Mouse (Mus musculus): ENCODE data around the gene Opcml.

Gene Opcml

GRCm38 (mm10) chr9:27842806-27843205, 52.2 kb downstream of the Opcml start:
- no peak for DNase-seq

GRCm38 (mm10) chr9:27871624-27872023, 81.0 kb downstream of the Opcml start:
- no peak for DNase-seq

- no peak for DNase-seq
Observed at GRCm38 (mm10) chr9:27889636-27890035, 99.1 kb downstream of the Opcml start.

- DNase-seq = no peak
Observed at GRCm38 (mm10) chr9:27917250-27917649, 126.7 kb downstream of the Opcml start.

GRCm38 (mm10) chr9:27923495-27923894, 132.9 kb downstream of the Opcml start:
- no peak for DNase-seq

- DNase-seq = no peak
Observed at GRCm38 (mm10) chr9:27923945-27924825, 133.6 kb downstream of the Opcml start.

GRCm38 (mm10) chr9:27925650-27926049, 135.1 kb downstream of the Opcml start:
- DNase-seq = no peak

GRCm38 (mm10) chr9:27937253-27937652, 146.7 kb downstream of the Opcml start:
- no peak for DNase-seq

GRCm38 (mm10) chr9:27937660-27938059, 147.1 kb downstream of the Opcml start:
- DNase-seq = no peak

- DNase-seq = no peak
Observed at GRCm38 (mm10) chr9:27945323-27946010, 154.9 kb downstream of the Opcml start.

- no peak for DNase-seq
Observed at GRCm38 (mm10) chr9:27951110-27951509, 160.5 kb downstream of the Opcml start.

- DNase-seq = no peak
Observed at GRCm38 (mm10) chr9:27961682-27962081, 171.1 kb downstream of the Opcml start.

- no peak for DNase-seq
Observed at GRCm38 (mm10) chr9:27963385-27963784, 172.8 kb downstream of the Opcml start.

- no peak for DNase-seq
Observed at GRCm38 (mm10) chr9:27964902-27965550, 174.5 kb downstream of the Opcml start.

GRCm38 (mm10) chr9:27968266-27968665, 177.7 kb downstream of the Opcml start:
- no peak for DNase-seq

- DNase-seq = no peak
Observed at GRCm38 (mm10) chr9:27972293-27972692, 181.7 kb downstream of the Opcml start.

GRCm38 (mm10) chr9:27982576-27982975, 192.0 kb downstream of the Opcml start:
- no peak for DNase-seq

GRCm38 (mm10) chr9:27986604-27987588, 196.3 kb downstream of the Opcml start:
- no peak for DNase-seq

GRCm38 (mm10) chr9:27991611-27992010, 201.0 kb downstream of the Opcml start:
- DNase-seq = no peak

GRCm38 (mm10) chr9:27996536-27996935, 206.0 kb downstream of the Opcml start:
- no peak for DNase-seq

- DNase-seq = no peak
Observed at GRCm38 (mm10) chr9:27998767-27999166, 208.2 kb downstream of the Opcml start.

GRCm38 (mm10) chr9:28003131-28003530, 212.6 kb downstream of the Opcml start:
- no peak for DNase-seq
